7 mouse cellular contexts compared by ENCODE assay signal in genomic region chr11:50827010-50827953, GRCm38 (mm10). TPM values are rescaled to one million over a fixed set of nuclear protein-coding genes. Genes with fewer than 3 reads are reported as not detected.
A peak's percentile ranks its signal among the peaks of the same experiment; 100 is the strongest.
DNase-seq lines count a peak whose midpoint lies in the region; ATAC-seq lines count a peak whose summit lies in the region.

Gene Zfp354c, minus strand, starts transcription at chr11:50827724.

- H3K4me3 ChIP-seq in midbrain, embryonic 11.5 days (ENCODE audit: low read depth, low read length), result peak within 1 kb of the TSS; percentile 62

- H3K4me1 ChIP-seq in midbrain, embryonic 11.5 days (ENCODE audit: control insufficient read depth, insufficient read depth, low read length), result peaks cover 6% of the 10 kb centered on the region

- H3K9me3 ChIP-seq in midbrain, embryonic 11.5 days (ENCODE audit: control insufficient read depth, low read length), result no peaks in the 10 kb centered on the region

- H3K27me3 ChIP-seq in midbrain, embryonic 11.5 days (ENCODE audit: control insufficient read depth, insufficient read depth, low read length), result no peaks in the 10 kb centered on the region

- intact Hi-C loops in left cerebral cortex, postnatal 4 days (cut with DNase I), result no loop called here

- ATAC-seq in granulocyte monocyte progenitor cell, adult 5-6 weeks (replicated peaks; ENCODE audit: poor library complexity, severe bottlenecking), result peak; percentile 98
- ATAC-seq in midbrain, embryonic 11.5 days (ENCODE audit: low FRiP score), result peak; percentile 98

- peaks cover 27% of the 10 kb centered on the region for H3K36me3 ChIP-seq in midbrain, embryonic 11.5 days (ENCODE audit: control insufficient read depth, insufficient read depth, low read length)

- no peak within 1 kb of the TSS for H3K27ac ChIP-seq in midbrain, embryonic 11.5 days (ENCODE audit: low read depth, low read length)

- WGBS in midbrain, embryonic 11.5 days, result 2% methylated on average over 45 of the region's 45 CpGs

- H3K9ac ChIP-seq in midbrain, embryonic 11.5 days (ENCODE audit: low read length), result peak within 1 kb of the TSS; percentile 86

- DNase-seq in adrenal gland, postnatal 10 days, result peak; percentile 89
- peak; percentile 68 for DNase-seq in embryo, embryonic 11.5 days (ENCODE audit: low read depth, low spot score)
- DNase-seq in kidney, adult 11 months, result peak; percentile 80
- DNase-seq in left cerebral cortex, postnatal 4 days, result peak; percentile 90
- DNase-seq in midbrain, embryonic 11.5 days (ENCODE audit: low spot score, missing footprints), result peak; percentile 98
- DNase-seq in skeletal muscle tissue, adult 2 months (ENCODE audit: low read depth, low spot score), result peak; percentile 73

- H3K4me2 ChIP-seq in midbrain, embryonic 11.5 days, result peak within 1 kb of the TSS; percentile 82

RNA-seq across cellular contexts. Expression of gene Zfp354c, which starts in this region (rescaled TPM):
- 1 to 10 TPM; 8.2 to 9.5 TPM for total RNA-seq in adrenal gland, postnatal 10 days (2021)
- total RNA-seq in granulocyte monocyte progenitor cell, adult 5-6 weeks (2014; fragmentation: Nextera tagmentation), result 0.15 and 2.3 TPM in 2 replicates
- total RNA-seq in granulocyte monocyte progenitor cell, adult 5-6 weeks (2017), result 0.60 and 1.4 TPM in 2 replicates
- total RNA-seq in left cerebral cortex, postnatal 4 days (2021), result 10 to 100 TPM; 88.7 to 90.6 TPM
- polyA plus RNA-seq in midbrain, embryonic 11.5 days (2014; fragmentation: Nextera tagmentation; extraction: Ambion mirVana), result 46.7 and 48.5 TPM in 2 replicates

Comparison
In these comparisons a context has a peak if more than half of its experiments do, and no peak if none do; other contexts are left out.
1. RNA of gene Zfp354c (total RNA-seq): 88.7 to 90.6 TPM in left cerebral cortex, postnatal 4 days; 8.2 to 9.5 TPM in adrenal gland, postnatal 10 days and 0.15 to 2.3 TPM in granulocyte monocyte progenitor cell, adult 5-6 weeks; every median in the first group is over 4 times any median in the second.
2. Peak in every context shown above with its lines, with median percentiles within 50 percentile points of each other: DNase-seq.